Mouse (Mus musculus) v-Abl transformed pro-B cells (cell line): ENCODE measurements at regions not wholly inside any gene's neighbourhood (a gene's known extent, or its start where the extent isn't known, plus 50 kb on each side); places are given as distances from the start of the nearest gene placed in this dataset.

Source experiments
- in situ Hi-C, 2 experiments: fragments of 400-800 bp; cut with MboI; formaldehyde crosslinking; loops; one replicate each; pipeline ENCODE4 v1.15.1; 2025; ENCODE audit not compliant: unreplicated experiment in 2 of 2

- in situ Hi-C loops: no loop called here
Measured at GRCm38 (mm10) chr8:87037620-87038380, 152.7 kb upstream of the N4bp1 start.

DNA sequence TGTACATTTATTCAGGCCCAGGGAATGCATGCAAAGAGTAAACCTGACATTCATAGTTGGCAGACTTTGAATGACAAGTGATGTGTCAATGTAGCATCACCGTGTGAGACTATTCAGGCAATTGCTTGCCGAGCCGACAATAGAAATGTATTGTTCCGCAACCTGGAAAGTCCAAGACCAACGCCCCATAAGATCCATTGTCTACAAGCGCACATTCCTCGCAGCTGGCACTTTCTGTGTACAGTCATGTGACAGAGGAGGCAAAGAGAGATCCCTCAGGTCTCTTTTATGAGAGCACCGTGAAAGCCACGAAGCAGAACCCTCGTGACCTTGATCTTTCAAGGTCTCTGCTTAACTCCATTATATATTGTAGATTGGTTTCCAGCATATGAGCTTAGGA, 150.9 kb upstream of the N4bp1 start:
- in situ Hi-C loops: no loop called here

- in situ Hi-C loops: no loop called here
Measured at GRCm38 (mm10) chr8:87028171-87028570, 143.1 kb upstream of the N4bp1 start.

GRCm38 (mm10) chr8:87025946-87026345, 140.9 kb upstream of the N4bp1 start:
- in situ Hi-C loops: no loop called here

DNA sequence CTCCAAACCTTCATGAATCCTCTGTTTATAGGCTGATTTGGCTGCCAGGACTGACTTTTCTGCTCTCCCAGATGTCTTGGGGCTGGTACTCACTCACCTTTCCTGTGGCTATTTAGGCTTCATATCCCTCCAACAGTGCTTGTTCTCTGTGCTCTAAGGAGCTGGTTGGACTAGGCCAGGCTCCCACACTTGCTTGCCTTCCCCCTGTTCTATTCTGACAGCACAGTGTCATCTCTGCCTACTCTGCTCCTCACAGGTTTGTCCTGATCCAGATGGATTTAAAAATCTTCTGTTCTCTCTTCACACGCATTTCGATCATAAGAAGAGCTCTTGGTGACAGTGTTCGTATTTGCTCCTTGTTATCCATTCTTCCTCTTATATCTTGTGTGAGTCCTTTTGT, 134.7 kb upstream of the N4bp1 start:
- in situ Hi-C loops: no loop called here

- in situ Hi-C loops: no loop called here
Measured at GRCm38 (mm10) chr8:86975546-86975945, 90.5 kb upstream of the N4bp1 start.

DNA sequence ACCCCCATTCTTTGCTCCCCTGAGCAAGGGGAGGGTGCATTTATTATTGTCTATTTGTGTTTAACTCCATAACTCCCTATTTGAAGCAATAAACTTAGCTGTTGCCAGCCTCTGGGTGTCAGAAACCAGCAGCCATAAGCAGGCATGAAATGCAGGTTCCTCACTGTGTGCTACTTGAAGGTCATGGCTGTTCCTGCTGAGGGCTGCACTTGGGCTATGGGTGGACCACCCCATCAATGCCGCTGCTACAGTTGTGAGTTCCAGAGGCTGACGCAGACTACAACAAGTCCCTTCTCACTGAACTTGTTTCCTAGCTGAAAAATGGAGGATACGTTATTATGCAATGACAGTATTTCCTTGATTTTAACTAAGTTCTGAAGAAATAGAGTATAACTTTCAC, 86.7 kb upstream of the N4bp1 start:
- in situ Hi-C loops: no loop called here

GRCm38 (mm10) chr8:86969051-86969450, 84.0 kb upstream of the N4bp1 start:
- in situ Hi-C loops: no loop called here

GRCm38 (mm10) chr8:86967891-86968311, 82.8 kb upstream of the N4bp1 start:
- in situ Hi-C loops: no loop called here

GRCm38 (mm10) chr8:86961218-86962195, 76.4 kb upstream of the N4bp1 start:
- in situ Hi-C loops: no loop called here
